Mouse (Mus musculus) layer of hippocampus, postnatal 36 days (tissue): ENCODE results near the gene Olig1. TPM values are rescaled to one million over a fixed set of nuclear protein-coding genes. Genes with fewer than 3 reads are reported as not detected.
"Not testable (repeated sequence)": the region's sequence is repeated elsewhere in the genome, so short reads cannot be mapped to it uniquely, and the experiment has no call there.

Experiments used
- DNase-seq, 2 experiments: peaks; one replicate each; pipeline ENCODE4 v3.0.0; 2022
- total RNA-seq, 2 experiments: library from RNA; stranded (reverse); gene quantifications; 2 replicates each; pipeline ENCODE4 v1.2.3; 2021

Gene Olig1
- total RNA-seq, 2 experiments from 2014 or later: 128 to 134 TPM

DNA sequence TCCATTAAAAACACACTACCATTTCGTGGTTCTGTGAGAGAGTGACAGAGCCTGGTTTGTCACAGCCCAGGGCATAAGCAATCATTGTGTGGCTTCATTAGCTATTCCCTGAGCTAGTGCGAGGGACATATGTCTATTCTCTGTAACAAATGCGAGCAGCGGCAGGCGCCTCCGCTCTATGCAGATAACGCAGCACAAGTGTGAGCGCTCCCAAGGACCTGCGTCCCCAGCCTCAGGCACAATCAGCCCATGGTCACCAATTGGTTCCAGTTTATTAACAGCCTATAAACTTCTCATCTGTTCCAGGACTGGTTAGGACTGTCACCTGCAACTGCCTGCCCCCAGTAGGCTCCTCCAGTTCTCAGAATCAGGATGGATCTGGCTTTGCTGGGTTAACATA, 23.3 kb upstream of the Olig1 start:
- DNase-seq: no peak

DNA sequence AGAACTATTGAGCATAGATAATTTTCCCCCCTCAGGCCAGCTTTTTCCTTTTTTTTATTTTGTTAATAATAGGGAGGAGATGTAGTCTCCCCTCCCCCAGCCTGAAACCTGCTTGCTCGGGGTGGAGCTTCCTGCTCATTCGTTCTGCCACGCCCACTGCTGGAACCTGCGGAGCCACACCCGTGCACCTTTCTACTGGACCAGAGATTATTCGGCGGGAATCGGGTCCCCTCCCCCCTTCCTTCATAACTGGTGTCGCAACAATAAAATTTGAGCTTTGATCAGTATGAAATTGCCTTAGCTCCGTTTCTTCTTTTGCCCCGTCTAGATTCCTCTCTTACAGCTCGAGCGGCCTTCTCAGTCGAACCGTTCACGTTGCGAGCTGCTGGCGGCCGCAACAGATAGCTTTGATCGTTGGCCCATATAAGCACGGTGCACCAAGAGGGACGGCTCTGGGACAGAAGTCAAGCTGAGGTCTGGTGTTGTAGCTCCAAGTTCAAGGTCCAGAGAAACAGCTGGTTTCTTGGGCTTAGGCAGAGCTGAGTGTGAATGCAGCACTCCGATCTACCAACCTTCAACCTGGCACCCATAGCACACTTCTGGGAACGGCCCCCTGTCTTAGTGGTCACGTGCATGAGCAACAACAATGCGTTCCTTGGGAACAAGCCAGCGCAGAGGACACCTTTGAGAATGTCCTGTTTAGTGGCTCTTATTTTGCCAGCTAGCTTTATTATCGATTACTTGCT, 14.0 kb upstream of the Olig1 start:
- DNase-seq: not testable (repeated sequence)

DNA sequence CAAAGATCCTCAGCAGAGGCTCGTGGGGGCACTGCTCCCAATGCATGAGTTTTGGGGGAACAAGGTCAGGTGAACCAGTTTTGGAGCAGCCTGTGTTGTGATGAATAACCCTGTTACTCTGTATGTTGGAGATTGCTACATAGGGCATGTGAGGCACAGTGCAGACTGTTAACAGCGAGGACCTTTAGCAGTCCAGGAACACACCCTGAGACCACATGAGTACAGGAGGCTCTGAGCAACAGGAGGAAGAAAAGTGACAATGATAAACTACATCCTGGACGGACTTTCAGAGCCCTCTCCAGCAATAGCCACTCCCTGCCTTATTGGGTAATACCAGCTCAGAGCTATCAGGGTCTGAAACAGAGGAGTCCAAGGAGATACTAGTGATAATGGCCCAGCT, 10.6 kb upstream of the Olig1 start:
- DNase-seq: no peak

DNA sequence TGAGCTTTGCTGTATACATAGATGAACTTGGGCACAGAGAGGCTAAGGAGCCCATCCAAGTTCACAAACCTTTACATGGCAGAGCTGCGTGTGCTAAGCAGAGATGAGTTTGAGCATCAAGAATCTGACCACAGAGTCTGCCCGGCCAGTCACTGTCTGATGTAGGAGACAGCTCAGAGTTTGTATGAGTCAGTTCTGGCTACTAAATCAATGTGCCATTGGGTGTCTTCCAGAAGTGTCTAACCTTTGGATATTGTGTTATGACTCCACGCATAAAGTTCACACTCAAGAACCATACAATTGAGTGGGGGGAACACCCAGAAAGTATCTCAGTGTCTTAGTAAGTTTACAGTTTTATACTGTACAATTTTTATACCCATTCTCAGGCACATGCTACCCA, 8.7 kb upstream of the Olig1 start:
- no peak for DNase-seq

DNA sequence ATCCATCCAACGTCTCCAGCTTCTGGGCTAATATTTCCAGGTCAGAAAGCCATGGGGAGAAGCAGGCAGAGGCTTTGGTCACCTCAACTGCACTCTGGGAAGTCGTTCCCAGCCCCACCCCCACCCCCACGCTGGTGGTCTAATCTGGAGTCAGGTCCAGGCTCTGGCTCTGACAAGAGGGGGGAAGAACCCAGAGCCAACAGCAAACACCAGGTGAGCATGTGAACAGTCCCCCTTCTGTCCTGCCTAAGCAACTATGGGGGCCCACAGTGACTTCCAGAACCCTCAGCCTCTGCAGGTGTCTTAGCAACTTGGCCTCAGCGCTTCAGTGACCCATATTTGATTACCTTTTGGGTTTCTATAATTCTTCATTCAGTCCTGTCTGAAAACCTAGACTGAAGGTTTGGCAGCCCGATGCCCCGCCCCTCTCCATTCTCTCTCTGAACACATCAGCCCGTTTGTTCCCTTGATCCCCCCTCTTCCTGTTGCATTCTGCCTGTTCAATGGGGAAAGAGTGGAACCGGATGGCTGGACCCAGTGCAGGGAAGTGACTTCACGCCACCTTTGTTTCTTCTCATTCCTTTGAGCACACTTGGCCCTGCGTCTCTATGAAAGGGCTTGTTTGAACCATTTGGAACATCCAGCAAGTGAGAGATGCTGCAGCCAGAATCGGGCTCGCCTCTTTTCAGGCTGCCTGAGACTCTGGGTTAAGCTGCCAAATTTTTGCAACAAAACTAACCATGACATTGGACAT, 6.9 kb upstream of the Olig1 start:
- DNase-seq: peak; percentile 42 to 45

DNA sequence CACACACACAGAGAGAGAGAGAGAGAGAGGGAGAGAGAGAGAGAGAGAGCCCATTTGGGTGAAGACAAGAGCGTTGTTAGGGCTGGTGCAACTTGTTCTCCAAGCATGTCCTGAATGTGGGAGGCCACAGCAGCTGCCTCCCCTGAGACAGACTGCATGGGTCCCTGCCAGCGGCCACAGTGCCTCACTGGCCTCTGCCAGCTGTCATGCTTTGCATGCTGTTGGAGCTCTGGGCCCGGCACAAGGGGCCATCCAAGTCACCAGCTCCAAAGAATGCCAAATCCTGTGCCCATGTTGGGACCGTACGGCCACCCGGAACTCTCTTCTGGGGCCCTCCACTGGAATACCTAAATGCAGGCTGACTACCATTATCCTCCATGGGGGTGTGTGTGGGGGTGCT, 3.6 kb upstream of the Olig1 start:
- peak; percentile 70 to 80 for DNase-seq

DNA sequence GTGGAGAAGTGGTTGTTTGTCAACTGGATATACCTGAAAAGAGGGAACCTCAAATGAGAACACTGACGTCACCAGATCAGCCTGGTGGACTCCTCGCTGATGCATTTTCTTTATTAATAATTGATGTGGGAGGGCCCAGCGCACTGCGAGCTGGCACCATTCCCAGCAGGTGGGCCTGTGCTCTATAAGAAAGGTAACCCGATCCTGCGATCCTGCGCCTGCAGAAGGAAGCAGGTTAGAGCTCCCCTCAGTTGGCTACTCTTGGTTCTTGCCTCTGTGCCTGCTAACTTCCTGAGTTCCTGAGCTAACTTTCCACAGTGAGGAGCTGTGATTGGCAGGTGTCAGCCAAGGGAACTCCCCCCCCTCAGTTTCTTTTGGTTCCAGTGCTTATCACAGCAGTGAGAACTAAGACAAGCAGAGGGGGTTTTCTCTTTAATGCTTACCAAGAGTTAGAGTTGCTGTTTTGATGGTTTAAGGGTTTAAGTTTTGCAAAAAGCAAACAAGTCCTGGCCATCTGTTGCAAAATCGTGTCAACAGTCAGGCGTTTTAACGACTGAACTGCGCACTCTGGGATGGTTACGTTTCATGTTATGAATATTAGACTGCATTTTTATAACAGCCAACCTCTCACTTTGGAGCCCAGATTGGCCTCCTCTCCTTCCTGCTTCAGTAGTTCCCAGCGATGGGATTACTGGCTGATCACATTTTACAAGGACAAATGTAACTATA, 684 bp upstream of the Olig1 start:
- DNase-seq: no peak

DNA sequence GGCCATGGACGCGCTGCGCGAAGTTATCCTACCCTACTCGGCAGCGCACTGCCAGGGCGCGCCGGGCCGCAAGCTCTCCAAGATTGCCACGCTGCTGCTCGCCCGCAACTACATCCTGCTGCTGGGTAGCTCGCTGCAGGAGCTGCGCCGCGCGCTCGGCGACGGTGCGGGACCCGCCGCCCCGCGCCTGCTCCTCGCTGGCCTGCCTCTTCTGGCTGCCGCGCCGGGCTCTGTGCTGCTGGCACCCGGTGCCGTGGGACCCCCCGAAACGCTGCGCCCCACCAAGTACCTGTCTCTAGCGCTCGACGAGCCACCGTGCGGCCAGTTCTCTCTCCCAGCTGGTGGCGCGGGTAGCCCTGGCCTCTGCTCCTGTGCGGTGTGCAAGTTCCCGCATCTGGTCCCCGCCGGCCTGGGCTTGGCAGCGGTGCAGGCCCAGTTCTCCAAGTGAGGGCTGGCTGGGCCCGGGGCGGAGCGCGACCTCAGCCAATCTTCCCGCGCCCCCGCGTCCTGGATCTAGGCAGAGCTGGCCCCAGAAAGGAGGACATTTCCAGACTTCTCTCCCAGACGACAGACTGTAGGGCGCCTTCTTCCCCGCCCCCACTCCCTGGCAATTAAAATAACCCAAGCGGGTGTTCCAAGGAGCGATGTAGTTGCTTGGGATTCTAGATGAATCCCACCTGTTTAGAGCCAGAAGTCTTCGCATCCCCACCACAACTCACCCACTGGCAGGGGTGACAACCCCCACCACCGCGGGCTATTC, 820 bp downstream of the Olig1 start:
- peak; percentile 40 to 44 for DNase-seq

DNA sequence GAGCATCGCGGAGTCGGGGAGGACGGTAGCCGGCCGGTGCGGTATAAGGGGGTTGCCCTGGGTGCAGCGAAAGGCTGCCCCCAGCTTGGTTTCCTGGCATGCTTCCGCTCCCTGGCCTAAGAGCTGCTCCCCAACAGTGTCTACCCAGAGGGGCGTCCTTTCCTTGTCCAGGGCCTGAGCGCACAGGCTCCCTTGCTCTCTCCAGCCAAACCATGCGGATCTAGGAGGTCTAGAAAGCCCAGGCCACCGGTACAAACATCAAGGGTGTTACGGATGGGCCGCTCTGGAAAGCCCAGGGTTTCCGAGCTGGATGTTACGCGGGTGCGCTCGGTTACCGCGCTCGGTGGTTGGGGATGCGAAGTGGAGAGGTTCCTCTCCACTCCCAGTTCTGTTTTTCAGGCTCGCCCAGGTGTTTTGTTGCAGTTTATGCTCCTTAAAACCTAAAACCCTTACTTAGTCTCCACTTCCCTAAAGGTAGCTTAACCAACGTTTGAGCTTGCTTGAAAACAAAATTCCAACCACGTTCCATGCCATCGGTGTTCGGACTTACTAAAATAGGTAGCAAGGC, 1.5 kb downstream of the Olig1 start:
- no peak for DNase-seq

DNA sequence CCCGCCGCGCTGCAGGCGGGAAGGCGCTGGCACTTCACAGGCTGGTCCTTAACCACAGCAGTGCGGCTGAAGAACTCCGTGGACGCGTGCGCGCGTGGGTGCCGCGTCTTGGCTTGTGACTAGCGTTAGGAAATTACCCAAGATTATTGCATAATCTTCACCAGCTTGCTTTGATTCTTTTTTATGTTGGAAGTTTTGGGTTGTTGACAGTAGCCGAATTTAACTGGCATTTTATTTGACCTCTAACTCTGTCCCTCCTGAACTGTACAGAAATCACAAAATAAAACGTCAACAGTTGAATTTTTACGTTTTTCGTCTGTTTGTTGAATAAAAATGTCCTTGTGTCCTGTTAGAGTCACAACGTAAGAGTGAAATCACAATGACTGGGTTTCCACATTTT, 2.1 kb downstream of the Olig1 start:
- peak in 1 of 2 experiments; percentile 20 for DNase-seq

DNA sequence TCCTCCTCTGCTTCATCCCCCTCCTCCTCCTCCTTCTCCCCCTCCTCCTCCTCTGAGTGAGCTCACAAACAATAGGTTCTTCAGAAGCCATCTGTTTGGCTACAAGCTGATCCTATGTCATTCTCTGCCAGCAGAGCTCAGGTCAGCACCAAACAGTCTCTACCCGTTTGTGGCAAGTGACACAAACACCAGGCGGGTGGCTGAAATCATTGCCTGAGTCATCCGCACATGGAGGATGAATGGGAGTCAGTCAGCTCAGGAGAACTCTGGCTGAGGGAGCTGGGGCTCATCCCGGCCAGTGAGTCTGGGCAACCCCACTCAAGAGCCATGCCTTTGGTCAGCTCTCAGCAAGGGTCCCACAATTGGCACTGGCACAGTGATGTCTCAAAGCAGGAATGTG, 10.9 kb downstream of the Olig1 start:
- peak; percentile 28 to 35 for DNase-seq

DNA sequence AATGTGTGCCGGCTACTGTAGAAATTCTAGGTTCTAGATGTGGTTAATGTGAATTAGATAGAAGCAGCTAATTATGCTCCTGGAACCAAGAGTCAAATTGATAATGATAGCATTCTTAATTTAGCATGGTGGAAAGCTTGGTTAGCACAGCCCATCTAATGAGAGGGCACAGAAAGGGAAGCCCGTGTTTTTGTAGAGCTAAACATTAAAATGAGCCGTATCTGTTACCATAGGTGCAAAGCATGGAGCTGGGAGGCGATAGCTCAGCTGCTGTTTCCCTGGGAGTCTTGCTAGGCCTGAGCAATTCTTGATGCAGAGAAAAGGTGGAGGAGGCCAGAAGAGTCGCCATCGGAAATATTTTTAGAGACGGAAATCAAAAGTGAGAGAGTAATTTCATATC, 22.5 kb downstream of the Olig1 start:
- DNase-seq: no peak

DNA sequence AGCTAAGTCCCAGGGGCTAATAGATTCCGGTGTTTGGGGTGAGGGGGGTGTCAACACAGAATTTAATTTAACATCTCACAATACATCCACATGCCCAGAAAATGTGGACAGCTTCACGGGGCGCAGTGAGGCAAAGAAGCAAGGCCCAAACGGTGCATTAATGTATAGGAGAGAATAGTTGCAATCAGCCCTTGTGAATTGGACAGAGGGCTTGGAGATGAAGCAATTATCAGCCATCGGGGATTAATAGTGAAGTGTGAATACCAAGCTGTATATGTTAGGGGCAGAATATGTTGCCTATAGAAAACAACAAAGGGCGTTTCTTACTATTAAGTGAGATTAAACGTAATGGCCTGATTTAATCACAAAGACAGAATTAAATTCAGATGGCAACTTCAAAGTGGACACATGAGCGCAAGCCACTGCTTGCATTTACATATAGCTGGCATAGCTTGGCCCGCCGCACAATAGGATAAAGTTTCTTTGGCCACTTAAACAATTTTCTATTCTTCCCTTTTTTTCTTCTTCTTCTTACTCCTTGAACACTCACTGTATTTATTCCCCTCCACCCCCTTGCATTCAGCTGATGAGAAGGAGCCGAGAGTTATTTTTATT, 23.3 kb downstream of the Olig1 start:
- DNase-seq: no peak

DNA sequence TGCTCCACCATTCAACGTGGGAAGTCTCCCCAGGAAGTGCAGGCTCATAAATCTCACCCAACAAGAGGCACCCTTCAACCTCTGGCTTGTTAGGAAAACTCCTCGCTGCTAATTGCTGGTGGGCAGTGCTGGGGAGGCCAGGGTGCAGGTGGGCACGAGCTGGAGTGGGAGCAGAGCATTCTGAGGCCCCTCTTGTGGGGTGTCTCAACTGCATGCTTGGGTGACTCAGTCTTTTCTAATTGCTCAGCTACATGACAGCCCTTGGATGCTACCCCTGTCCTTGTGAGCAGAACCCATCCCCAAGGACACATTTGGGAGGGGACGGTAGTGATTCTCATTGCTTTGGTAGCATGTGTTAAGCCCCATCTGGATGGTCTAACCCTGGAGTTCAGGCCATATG, 28.2 kb downstream of the Olig1 start:
- no peak for DNase-seq

DNA sequence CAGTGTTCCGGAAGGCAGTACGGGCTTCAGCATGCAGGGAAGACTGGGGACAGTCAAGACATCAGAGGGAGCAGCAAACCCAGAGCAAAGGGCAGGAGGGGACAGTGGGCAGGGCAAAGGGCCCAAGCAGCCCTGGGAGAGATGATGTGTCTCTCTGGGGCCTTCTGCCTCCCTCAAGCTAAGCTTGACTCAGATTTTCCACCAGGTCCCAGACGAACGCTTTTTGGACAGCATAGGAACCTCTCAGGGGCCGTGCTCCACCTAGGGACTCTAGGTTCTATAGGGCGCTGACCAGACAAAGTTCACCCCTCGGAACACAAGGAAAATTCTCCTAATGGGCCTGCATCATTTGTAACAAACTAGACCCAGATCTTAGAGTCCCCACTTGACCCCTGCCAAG, 29.8 kb downstream of the Olig1 start:
- DNase-seq: no peak

DNA sequence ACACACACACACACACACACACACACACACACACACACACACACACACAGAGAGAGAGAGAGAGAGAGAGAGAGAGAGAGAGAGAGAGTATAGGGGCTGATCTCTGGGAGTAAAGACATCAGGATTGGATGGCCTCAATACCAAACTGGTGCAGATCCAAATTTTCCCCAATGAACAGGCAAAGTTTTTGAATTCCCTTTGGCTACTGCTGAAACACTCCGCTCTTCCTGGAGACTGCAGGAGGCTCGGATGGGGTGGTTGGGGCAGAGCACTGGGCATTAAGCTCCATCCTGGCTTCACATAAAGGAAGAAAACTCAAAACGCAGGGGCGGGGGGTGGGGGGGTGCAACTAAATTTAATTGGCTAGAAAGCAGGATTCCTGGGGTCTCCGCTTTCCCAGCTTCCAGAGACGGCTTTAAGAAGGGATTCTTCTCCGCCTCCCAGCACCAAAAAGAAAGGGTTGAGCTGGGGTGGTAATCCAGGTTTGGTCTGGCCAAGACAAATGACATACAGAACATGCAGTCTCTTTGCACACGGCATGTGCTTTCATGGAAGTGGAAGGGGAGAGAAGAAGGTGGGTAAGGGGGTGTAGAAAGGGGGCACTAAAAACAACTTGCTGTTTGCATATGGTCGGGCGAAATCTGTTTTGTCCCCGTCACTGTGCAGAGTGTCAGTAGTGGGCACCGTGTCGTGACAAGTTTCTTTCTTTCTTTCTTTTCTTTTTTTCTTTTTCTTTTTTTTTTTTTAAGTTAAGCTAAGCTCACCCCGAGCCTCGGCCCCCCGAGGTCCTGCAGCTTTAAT, 31.3 kb downstream of the Olig1 start:
- DNase-seq: no peak

DNA sequence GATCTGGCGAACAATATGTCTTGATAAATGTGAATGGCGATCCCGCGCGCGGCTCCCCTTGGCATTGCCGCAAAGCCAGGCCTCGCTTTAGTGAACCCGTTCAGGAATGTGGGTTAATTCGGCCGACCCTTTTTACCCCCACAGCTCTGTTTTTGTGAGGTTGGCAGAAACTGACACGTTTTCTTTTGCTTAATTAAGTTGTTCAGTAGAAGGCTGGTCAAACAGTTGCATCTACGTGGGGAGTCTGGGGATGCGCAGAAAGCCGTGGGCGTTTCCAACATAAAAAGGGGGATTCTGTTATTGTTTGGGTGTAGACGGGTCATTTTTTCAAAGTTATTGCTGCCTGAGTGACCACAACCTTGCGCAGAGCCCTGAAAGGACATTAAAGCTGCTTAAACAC, 31.9 kb downstream of the Olig1 start:
- DNase-seq: no peak

DNA sequence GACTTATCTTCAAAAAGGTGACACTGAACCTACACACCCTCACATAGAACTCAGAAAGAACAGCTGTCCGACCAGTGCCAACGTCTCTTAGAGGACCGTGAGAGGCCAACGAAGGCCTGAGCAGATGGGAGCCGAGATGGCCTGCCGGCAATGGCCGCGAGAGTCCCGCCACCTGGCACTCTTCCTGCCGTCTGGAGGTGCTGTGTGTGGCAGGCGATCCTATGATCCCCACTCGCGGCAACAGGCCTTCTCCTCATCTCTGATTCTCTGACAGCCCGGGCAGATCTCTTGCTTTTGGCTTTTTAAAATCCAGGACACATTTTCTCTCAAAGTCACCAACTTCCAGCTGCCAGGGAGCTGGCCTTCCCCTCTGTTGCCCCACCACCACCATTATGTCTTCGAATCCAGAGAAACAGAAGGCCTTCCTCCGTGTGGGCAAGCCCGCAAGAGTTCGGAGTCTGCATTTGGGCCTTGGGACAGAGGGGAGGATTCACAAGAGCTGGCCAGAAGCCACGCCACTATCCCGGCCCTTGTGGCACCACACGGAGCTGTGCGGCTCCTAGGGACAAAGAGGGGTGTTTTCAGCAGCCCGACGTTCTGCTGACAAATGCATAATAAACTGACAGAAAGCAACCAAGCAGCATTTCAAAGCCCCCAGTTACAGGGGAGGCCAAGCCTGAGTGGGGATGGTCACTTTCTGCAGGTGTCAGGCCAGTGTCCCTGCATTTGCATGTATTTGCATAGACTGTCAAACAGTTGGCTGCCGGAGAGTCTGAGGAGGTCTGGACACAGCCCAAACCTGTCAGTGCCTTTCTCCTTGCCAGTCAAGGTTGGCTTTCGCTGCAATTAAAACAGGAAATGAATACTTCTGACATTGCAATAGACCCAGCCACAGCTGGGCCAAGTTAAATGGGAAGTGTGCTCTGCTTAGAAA, 34.5 kb downstream of the Olig1 start:
- peak; percentile 38 to 57 for DNase-seq

DNA sequence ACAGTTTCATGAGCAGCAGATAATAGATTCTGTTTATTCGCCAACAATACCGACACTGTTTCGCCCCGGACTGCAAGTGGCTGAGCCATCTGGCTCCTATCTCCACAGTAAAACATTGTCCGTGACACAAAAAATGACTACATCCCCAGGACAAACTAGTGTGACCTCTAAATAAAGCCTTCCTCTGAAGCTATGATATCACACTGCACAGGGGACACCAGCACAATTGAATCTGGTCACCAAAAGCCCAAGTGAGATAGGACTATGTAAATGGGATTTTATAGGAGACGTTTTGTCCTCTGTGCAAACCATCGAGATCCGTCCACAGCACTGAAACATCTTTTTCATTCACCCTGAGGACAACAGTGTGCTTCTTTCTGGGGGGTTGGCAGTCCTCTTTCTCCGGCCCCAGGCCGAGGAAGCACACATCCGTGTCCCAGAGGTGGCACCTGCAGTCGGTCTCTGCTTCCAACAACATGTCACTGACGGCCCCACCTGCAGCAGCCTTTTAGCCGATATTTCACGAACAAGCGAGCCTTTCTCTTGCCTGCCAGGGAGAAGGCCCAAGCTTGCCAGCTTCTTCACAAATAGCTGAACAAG, 36.0 kb downstream of the Olig1 start:
- DNase-seq: peak; percentile 46 to 53
